In the genomic region with DNA sequence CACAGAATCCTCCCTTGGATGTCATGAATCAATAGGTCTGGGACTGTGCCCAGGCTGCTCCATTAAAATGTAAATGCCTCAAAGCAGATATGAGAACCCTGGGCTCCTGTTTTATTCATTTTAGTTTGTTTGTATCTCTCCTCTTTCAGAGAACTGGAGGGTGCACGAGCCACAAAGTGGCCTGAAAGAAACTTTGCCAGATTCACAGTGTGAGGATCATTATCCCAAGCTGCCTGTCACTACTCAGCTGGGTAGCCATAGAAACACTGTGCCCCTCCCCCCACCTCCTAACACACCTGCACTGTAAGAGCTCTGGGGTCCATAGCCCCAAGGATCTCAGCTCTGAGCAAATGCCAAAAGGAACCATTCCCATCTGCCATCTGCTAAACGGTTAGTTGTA, we compare ENCODE assay signal across 17 mouse cellular contexts.
DNase-seq lines count a peak whose midpoint lies in the region; ATAC-seq and TF ChIP-seq lines count a peak whose summit lies in the region.
"Had no signal": no experiment of that assay in that cellular context is flagged by ENCODE, and none has a peak within 500 bp of the region (broad histone marks: within the 10 kb centered on the region; RNA-seq: fewer than 3 reads in every experiment).

No protein-coding gene starts in this region.

- peak; percentile 6 to 11 for DNase-seq in cerebellum, postnatal 14 days
- DNase-seq in cerebellum, adult 2 months, result no peak
- DNase-seq in embryonic facial prominence, embryonic 10.5 days (ENCODE audit: low spot score), result peak; percentile 24
- DNase-seq in gastrocnemius, postnatal 36 days, result no peak
- DNase-seq in embryo, embryonic 11 days, result no peak
- DNase-seq: adrenal gland, postnatal 10 days; cerebellum, adult 9-11 months; heart, postnatal 14 days; liver; lung, adult 2 months; lung, postnatal 36 days; thymus, postnatal 36 days had no signal

- intact Hi-C loops in gastrocnemius, postnatal 36 days (cut with DNase I), result no loop called here

- H3K9me3 ChIP-seq in embryonic facial prominence, embryonic 10.5 days, result no peaks in the 10 kb centered on the region
- no peaks in the 10 kb centered on the region for H3K9me3 ChIP-seq in hindbrain, embryonic 13.5 days
- no peaks in the 10 kb centered on the region for H3K9me3 ChIP-seq in midbrain, embryonic 15.5 days
- H3K9me3 ChIP-seq in liver, embryonic 12.5 days (replicated peaks), result no peaks in the 10 kb centered on the region

- no peak overlapping the region for H3K27ac ChIP-seq in cerebellum, adult 2 months (ENCODE audit: insufficient read depth, low read length)
- no peak overlapping the region for H3K27ac ChIP-seq in embryonic facial prominence, embryonic 10.5 days (replicated peaks)
- no peak overlapping the region for H3K27ac ChIP-seq in hindbrain, embryonic 13.5 days
- peak overlapping the region; percentile 54; the same call in 1 of the 2 replicates for H3K27ac ChIP-seq in midbrain, embryonic 15.5 days
- no peak overlapping the region for H3K27ac ChIP-seq in liver, embryonic 12.5 days

- H3K9ac ChIP-seq in hindbrain, embryonic 13.5 days, result no peak overlapping the region
- H3K9ac ChIP-seq in midbrain, embryonic 15.5 days, result no peak overlapping the region
- H3K9ac ChIP-seq in liver, embryonic 12.5 days, result no peak overlapping the region

- no peak overlapping the region for H3K4me3 ChIP-seq in cerebellum, adult 2 months (replicated peaks; ENCODE audit: insufficient read depth, low read depth, low read length)
- H3K4me3 ChIP-seq in embryonic facial prominence, embryonic 10.5 days, result no peak overlapping the region
- H3K4me3 ChIP-seq in hindbrain, embryonic 13.5 days, result no peak overlapping the region
- no peak overlapping the region for H3K4me3 ChIP-seq in midbrain, embryonic 15.5 days
- H3K4me3 ChIP-seq in liver, embryonic 12.5 days, result no peak overlapping the region

- no peak overlapping the region for H3K4me2 ChIP-seq in hindbrain, embryonic 13.5 days
- no peak overlapping the region for H3K4me2 ChIP-seq in midbrain, embryonic 15.5 days
- H3K4me2 ChIP-seq in liver, embryonic 12.5 days, result no peak overlapping the region
- H3K4me2 ChIP-seq: heart, embryonic 11.5 days had no signal

- peak; percentile 95 for ATAC-seq in hindbrain, embryonic 13.5 days (ENCODE audit: low FRiP score)
- ATAC-seq in midbrain, embryonic 15.5 days (replicated peaks), result peak; percentile 86
- no peak for ATAC-seq in liver, embryonic 12.5 days

- no peaks in the 10 kb centered on the region for H3K36me3 ChIP-seq in embryonic facial prominence, embryonic 10.5 days (replicated peaks)
- H3K36me3 ChIP-seq in hindbrain, embryonic 13.5 days, result no peaks in the 10 kb centered on the region
- no peaks in the 10 kb centered on the region for H3K36me3 ChIP-seq in midbrain, embryonic 15.5 days (replicated peaks)
- H3K36me3 ChIP-seq in liver, embryonic 12.5 days, result no peaks in the 10 kb centered on the region

- no peak for TF ChIP-seq CTCF in cerebellum, adult 2 months (IDR thresholded peaks at IDR 0.05; ENCODE audit: borderline replicate concordance, insufficient read depth, low read depth, low read length)

- no peak for TF ChIP-seq POLR2A in cerebellum, adult 2 months (IDR thresholded peaks at IDR 0.05; ENCODE audit: borderline replicate concordance, insufficient read depth, low read length)

- 7% methylated on average over 2 of the region's 2 CpGs for WGBS in cerebellum, adult 2 months
- 45% methylated on average over 2 of the region's 2 CpGs for WGBS in embryonic facial prominence, embryonic 10.5 days
- 21% methylated on average over 2 of the region's 2 CpGs for WGBS in hindbrain, embryonic 13.5 days
- 25% methylated on average over 2 of the region's 2 CpGs for WGBS in midbrain, embryonic 15.5 days
- WGBS in liver, embryonic 12.5 days (ENCODE audit: insufficient replicate concordance), result 38% methylated on average over 2 of the region's 2 CpGs

- H3K27me3 ChIP-seq in cerebellum, adult 2 months (ENCODE audit: control insufficient read depth, insufficient read depth, low read length), result no peaks in the 10 kb centered on the region
- no peaks in the 10 kb centered on the region for H3K27me3 ChIP-seq in embryonic facial prominence, embryonic 10.5 days (replicated peaks; ENCODE audit: low read depth, poor library complexity, severe bottlenecking)
- no peaks in the 10 kb centered on the region for H3K27me3 ChIP-seq in hindbrain, embryonic 13.5 days
- no peaks in the 10 kb centered on the region for H3K27me3 ChIP-seq in midbrain, embryonic 15.5 days (replicated peaks)
- H3K27me3 ChIP-seq in liver, embryonic 12.5 days (replicated peaks), result no peaks in the 10 kb centered on the region
- H3K27me3 ChIP-seq: CH12.LX had no signal

- no peaks in the 10 kb centered on the region for H3K4me1 ChIP-seq in cerebellum, adult 2 months (ENCODE audit: control insufficient read depth, insufficient read depth, low read length)
- peaks cover 6% of the 10 kb centered on the region; the same call in 1 of the 2 replicates for H3K4me1 ChIP-seq in embryonic facial prominence, embryonic 10.5 days
- peaks cover 11% of the 10 kb centered on the region; the same call in 1 of the 2 replicates for H3K4me1 ChIP-seq in hindbrain, embryonic 13.5 days (replicated peaks)
- peaks cover 13% of the 10 kb centered on the region for H3K4me1 ChIP-seq in midbrain, embryonic 15.5 days
- no peaks in the 10 kb centered on the region for H3K4me1 ChIP-seq in liver, embryonic 12.5 days

Comparison
In these comparisons a context has a peak if more than half of its experiments do, and no peak if none do; other contexts are left out.
1. DNase-seq: peak in cerebellum, postnatal 14 days (2 of 2) and embryonic facial prominence, embryonic 10.5 days (single experiment); none in cerebellum, adult 2 months (0 of 2), gastrocnemius, postnatal 36 days (0 of 2) and embryo, embryonic 11 days (single experiment).